Mouse (Mus musculus): Measurements from ENCODE around the gene Baz2b. TPM values are rescaled to one million over a fixed set of nuclear protein-coding genes. Genes with fewer than 3 reads are reported as not detected.

Baz2b gene
- total and polyA plus RNA-seq, 2 experiments from 2014 or later = 40.6 to 71.7 TPM

DNA sequence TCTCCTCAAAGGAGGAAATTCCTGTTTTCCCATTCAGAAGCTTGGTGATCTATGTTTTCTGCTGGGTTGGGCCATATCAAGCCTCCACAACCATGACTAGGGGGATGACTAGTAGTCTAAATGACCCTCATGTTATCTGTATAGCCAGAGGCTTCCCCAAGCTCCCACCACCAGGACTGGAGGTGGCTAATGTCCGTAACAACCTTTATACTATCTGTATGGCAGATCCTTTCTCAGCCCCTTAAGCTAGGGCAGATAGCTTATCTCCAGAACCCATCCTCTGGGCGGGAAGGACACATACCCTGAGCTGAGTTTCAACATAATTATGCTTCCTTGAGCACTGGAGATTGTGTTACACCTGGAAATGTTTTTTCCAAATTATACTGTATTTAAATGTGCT is 45.9 kb downstream of the Baz2b start:
- TF ChIP-seq CTCF (IDR thresholded peaks at IDR 0.05; ENCODE audit: low read depth) = no peak
- Histone ChIP-seq H3K27ac (ENCODE audit: low read depth, low read length) (no peak overlapping the region), H3K9me3 (ENCODE audit: low read length) (no peaks in the 10 kb centered on the region), H3K9ac (no peak overlapping the region), H3K4me2 (ENCODE audit: low read depth) (no peak overlapping the region), H3K27me3 (ENCODE audit: insufficient read depth, low read length) (no peaks in the 10 kb centered on the region), H3K4me3 (ENCODE audit: low read depth, low read length) (no peak overlapping the region), H3K4me1 (ENCODE audit: insufficient read depth) (no peaks in the 10 kb centered on the region), H3K36me3 (ENCODE audit: insufficient read depth) (no peaks in the 10 kb centered on the region)
- DNase-seq (no peak), ATAC-seq (no peak)
- 86% methylated on average over 2 of the region's 2 CpGs for WGBS

DNA sequence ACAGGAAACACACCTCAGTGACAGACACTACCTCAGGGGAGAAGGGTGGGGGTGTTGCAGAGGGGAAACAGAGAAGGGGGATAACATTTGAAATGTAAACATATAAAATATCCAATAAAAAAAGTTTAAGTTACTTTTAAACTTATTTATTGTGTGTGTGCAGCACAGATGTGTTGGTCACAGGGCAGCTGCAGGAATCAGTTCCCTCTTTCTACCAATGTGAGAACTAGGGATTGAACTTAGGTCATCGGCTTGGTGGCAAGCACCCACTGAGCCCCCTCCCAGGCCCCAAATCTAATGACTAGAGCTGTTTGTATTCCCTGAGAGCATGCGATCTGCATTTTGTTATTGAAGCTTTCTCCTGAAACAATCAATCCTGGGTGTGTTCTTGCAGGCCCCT is 57.2 kb downstream of the Baz2b start:
- Histone ChIP-seq H3K9ac (no peak overlapping the region), H3K9me3 (ENCODE audit: low read length) (no peaks in the 10 kb centered on the region), H3K36me3 (ENCODE audit: insufficient read depth) (no peaks in the 10 kb centered on the region), H3K27ac (ENCODE audit: low read depth, low read length) (no peak overlapping the region), H3K4me2 (ENCODE audit: low read depth) (no peak overlapping the region), H3K27me3 (ENCODE audit: insufficient read depth, low read length) (no peaks in the 10 kb centered on the region), H3K4me1 (ENCODE audit: insufficient read depth) (no peaks in the 10 kb centered on the region), H3K4me3 (ENCODE audit: low read depth, low read length) (no peak overlapping the region)
- DNase-seq (no peak), ATAC-seq (no peak)
- WGBS = 66% methylated on average over 2 of the region's 2 CpGs
- no peak for TF ChIP-seq CTCF (IDR thresholded peaks at IDR 0.05; ENCODE audit: low read depth)

DNA sequence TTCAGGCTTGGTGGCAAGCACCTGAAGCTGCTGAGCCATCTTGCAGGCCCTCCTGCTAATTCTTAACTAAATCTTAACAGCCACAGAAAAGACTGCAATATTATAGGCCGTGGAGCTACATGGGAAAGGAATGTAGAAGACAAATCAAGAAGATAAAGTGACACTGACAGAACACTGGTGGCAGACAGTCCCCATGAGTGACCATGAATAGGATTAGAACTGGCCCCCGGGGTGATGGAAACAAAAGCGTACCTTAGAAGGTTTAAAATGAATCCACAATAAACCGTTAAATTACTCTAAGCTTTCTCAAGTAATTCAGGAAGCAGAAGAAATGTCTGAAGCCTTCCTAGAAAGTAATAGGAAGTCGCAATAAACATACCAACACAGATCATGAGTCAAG is 61.0 kb downstream of the Baz2b start:
- no peak for DNase-seq
- 32% methylated on average over 5 of the region's 5 CpGs for WGBS
- no peak for TF ChIP-seq CTCF (IDR thresholded peaks at IDR 0.05; ENCODE audit: low read depth)

DNA sequence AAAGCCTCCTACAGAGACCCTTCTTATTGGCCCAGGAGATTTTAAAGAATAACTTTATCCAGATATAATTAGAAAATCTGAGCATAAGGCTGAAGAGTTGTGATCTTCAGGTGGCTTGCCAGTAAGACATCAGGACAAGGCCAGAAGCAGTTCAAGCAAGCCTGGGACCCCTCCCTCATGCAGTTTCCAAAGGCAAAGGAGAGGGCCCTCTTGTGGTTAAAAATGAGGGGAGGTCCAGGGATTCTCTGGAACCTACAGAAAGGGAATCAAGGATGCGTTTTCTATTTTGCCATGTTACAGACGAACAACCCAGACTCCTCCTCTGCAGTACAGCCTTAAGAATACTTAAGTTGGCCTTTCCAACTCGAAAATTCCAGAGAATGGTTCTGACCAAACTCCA is 62.2 kb downstream of the Baz2b start:
- DNase-seq (no peak), ATAC-seq (no peak)
- no peaks in the 10 kb centered on the region for H3K4me1 ChIP-seq (ENCODE audit: insufficient read depth)
- no peak overlapping the region for H3K9ac ChIP-seq
- no peak overlapping the region for H3K4me3 ChIP-seq (ENCODE audit: low read depth, low read length)
- H3K27me3 ChIP-seq (ENCODE audit: insufficient read depth, low read length) = no peaks in the 10 kb centered on the region
- WGBS = 54% methylated on average over 3 of the region's 3 CpGs
- no peaks in the 10 kb centered on the region for H3K9me3 ChIP-seq (ENCODE audit: low read length)
- no peak overlapping the region for H3K4me2 ChIP-seq (ENCODE audit: low read depth)
- no peak overlapping the region for H3K27ac ChIP-seq (ENCODE audit: low read depth, low read length)
- peak; percentile 18; the same call in 1 of the 2 replicates for TF ChIP-seq CTCF (IDR thresholded peaks at IDR 0.05; ENCODE audit: low read depth)
- H3K36me3 ChIP-seq (ENCODE audit: insufficient read depth) = no peaks in the 10 kb centered on the region

More for the DNA sequence above, 61.0 kb downstream of the Baz2b start:
- Histone ChIP-seq H3K4me2 (ENCODE audit: low read depth) (no peak overlapping the region), H3K4me3 (ENCODE audit: low read depth, low read length) (no peak overlapping the region), H3K9ac (no peak overlapping the region), H3K36me3 (ENCODE audit: insufficient read depth) (no peaks in the 10 kb centered on the region), H3K4me1 (ENCODE audit: insufficient read depth) (no peaks in the 10 kb centered on the region), H3K9me3 (ENCODE audit: low read length) (no peaks in the 10 kb centered on the region), H3K27ac (ENCODE audit: low read depth, low read length) (no peak overlapping the region), H3K27me3 (ENCODE audit: insufficient read depth, low read length) (no peaks in the 10 kb centered on the region)
- no peak for ATAC-seq

DNA sequence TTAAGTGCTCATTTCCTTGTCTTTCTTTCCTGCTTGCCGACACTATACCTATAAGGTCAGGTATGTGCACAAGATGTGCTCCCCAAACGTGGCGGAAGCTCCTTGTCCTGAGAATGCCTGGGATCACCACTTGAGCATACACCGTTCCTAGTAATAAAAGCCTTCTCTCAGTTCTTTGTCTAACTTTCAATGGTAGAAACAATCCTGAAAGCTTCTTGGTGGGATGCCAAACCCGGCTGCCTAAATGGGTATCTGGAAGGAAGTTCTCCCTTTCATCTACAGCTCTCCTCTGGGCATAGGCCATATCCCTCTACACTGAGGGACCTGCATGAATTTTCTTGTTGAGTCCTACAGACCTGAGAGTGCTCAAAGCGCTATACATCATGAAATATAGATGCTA is 63.9 kb downstream of the Baz2b start:
- Histone ChIP-seq H3K4me2 (ENCODE audit: low read depth) (no peak overlapping the region), H3K9me3 (ENCODE audit: low read length) (no peaks in the 10 kb centered on the region), H3K27ac (ENCODE audit: low read depth, low read length) (no peak overlapping the region), H3K36me3 (ENCODE audit: insufficient read depth) (no peaks in the 10 kb centered on the region), H3K9ac (no peak overlapping the region), H3K4me1 (ENCODE audit: insufficient read depth) (no peaks in the 10 kb centered on the region), H3K4me3 (ENCODE audit: low read depth, low read length) (no peak overlapping the region), H3K27me3 (ENCODE audit: insufficient read depth, low read length) (no peaks in the 10 kb centered on the region)
- no peak for ATAC-seq
- peak; percentile 57 for DNase-seq
- WGBS = 23% methylated on average over 6 of the region's 6 CpGs
- TF ChIP-seq CTCF (IDR thresholded peaks at IDR 0.05; ENCODE audit: low read depth) = no peak

GRCm38 (mm10) chr2:60143383-60143782 is 66.3 kb downstream of the Baz2b start:
- Histone ChIP-seq H3K9ac (no peak overlapping the region), H3K36me3 (ENCODE audit: insufficient read depth) (no peaks in the 10 kb centered on the region), H3K4me3 (ENCODE audit: low read depth, low read length) (no peak overlapping the region), H3K27ac (ENCODE audit: low read depth, low read length) (no peak overlapping the region), H3K9me3 (ENCODE audit: low read length) (no peaks in the 10 kb centered on the region), H3K27me3 (ENCODE audit: insufficient read depth, low read length) (no peaks in the 10 kb centered on the region), H3K4me1 (ENCODE audit: insufficient read depth) (no peaks in the 10 kb centered on the region), H3K4me2 (ENCODE audit: low read depth) (no peak overlapping the region)
- no peak for TF ChIP-seq CTCF (IDR thresholded peaks at IDR 0.05; ENCODE audit: low read depth)
- ATAC-seq = no peak
- no peak for DNase-seq
- WGBS = 69% methylated on average over 5 of the region's 5 CpGs

- H3K9ac ChIP-seq = no peak overlapping the region
- DNase-seq = no peak
- TF ChIP-seq CTCF (IDR thresholded peaks at IDR 0.05; ENCODE audit: low read depth) = no peak
- no peak overlapping the region for H3K27ac ChIP-seq (ENCODE audit: low read depth, low read length)
- H3K4me1 ChIP-seq (ENCODE audit: insufficient read depth) = no peaks in the 10 kb centered on the region
- WGBS = 95% methylated on average over 2 of the region's 2 CpGs
- H3K27me3 ChIP-seq (ENCODE audit: insufficient read depth, low read length) = no peaks in the 10 kb centered on the region
- no peak for ATAC-seq
- H3K36me3 ChIP-seq (ENCODE audit: insufficient read depth) = no peaks in the 10 kb centered on the region
- no peak overlapping the region for H3K4me2 ChIP-seq (ENCODE audit: low read depth)
- H3K4me3 ChIP-seq (ENCODE audit: low read depth, low read length) = no peak overlapping the region
- no peaks in the 10 kb centered on the region for H3K9me3 ChIP-seq (ENCODE audit: low read length)
Observed at GRCm38 (mm10) chr2:60142281-60142680, 67.4 kb downstream of the Baz2b start.

- no peak overlapping the region for H3K9ac ChIP-seq
- DNase-seq = no peak
- TF ChIP-seq CTCF (IDR thresholded peaks at IDR 0.05; ENCODE audit: low read depth) = no peak
- no peak overlapping the region for H3K4me2 ChIP-seq (ENCODE audit: low read depth)
- H3K27me3 ChIP-seq (ENCODE audit: insufficient read depth, low read length) = no peaks in the 10 kb centered on the region
- no peak overlapping the region for H3K4me3 ChIP-seq (ENCODE audit: low read depth, low read length)
- H3K36me3 ChIP-seq (ENCODE audit: insufficient read depth) = no peaks in the 10 kb centered on the region
- 49% methylated on average over 7 of the region's 7 CpGs for WGBS
- H3K9me3 ChIP-seq (ENCODE audit: low read length) = no peaks in the 10 kb centered on the region
- H3K27ac ChIP-seq (ENCODE audit: low read depth, low read length) = no peak overlapping the region
- no peaks in the 10 kb centered on the region for H3K4me1 ChIP-seq (ENCODE audit: insufficient read depth)
- ATAC-seq = no peak
Observed at GRCm38 (mm10) chr2:60138751-60139162, 70.9 kb downstream of the Baz2b start.
